Mouse (Mus musculus) brain, embryonic 14.5 days (tissue): ENCODE results near the gene Prr36.

Experiments used
- CTCF ChIP-seq: fragments of 200-500 bp; IDR thresholded peaks from 2 replicates; pipeline ENCODE4 v1.5.1; 2012; ENCODE audit warnings: inconsistent platforms, mild to moderate bottlenecking, moderate library complexity, borderline replicate concordance; ENCODE audit not compliant: insufficient read depth, insufficient read length; ENCODE audit errors: extremely low read depth
- POLR2A ChIP-seq: fragments of 200-500 bp; IDR thresholded peaks from 2 replicates; pipeline ENCODE4 v1.6.1; 2012; ENCODE audit warnings: mild to moderate bottlenecking, inconsistent platforms, borderline replicate concordance; ENCODE audit not compliant: poor library complexity, insufficient read depth, insufficient read length, severe bottlenecking; ENCODE audit errors: extremely low read depth

DNA sequence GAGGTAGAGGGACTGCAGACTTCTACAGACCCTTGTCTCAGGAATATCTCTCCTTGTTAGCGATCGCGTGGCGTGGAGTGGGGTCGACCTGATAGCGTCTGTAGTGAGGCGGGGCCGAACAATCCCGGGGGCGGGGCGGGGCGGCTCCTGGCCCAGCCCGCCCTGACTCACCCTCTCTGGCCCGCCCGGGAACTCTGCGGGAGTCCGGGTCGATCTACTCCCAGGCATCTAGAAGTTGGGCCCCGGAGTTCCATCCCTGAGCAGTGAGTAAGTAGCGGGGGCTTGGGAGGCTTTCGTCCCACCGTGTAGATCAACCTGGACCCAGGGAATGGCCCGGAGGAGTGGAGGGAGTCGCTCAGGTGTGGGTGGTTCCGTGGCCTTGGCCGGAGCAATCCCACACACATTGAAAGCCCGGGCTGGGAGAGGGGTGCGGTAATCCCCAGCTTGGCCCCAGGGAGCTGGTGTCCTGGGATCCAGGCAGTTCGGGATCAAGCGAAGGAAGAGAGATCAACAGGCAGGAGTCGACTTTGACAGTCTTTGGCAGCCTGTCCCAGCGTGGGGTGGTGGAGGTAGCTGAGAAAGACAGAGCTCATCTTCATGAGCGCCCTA, 9.6 kb upstream of the Prr36 start, which contains the start of gene Lrrc8e:
- TF ChIP-seq CTCF (no peak), POLR2A (no peak)
